Mouse (Mus musculus) hindbrain, embryonic 12.5 days (tissue): ENCODE data around the gene Pip4p1. TPM values are rescaled to one million over a fixed set of nuclear protein-coding genes. Genes with fewer than 3 reads are reported as not detected.
"Not testable (repeated sequence)": the region's sequence is repeated elsewhere in the genome, so short reads cannot be mapped to it uniquely, and the experiment has no call there.

Source experiments
- ATAC-seq: fragments of 200-750 bp; cut with Nextera tagmentation; 2 replicates; pipeline ENCODE4 v1.8.0; 2017; ENCODE audit warnings: moderate TSS enrichment; ENCODE audit not compliant: low FRiP score
- H3K27ac ChIP-seq: fragments of 300-500 bp; sonication (generic); 2 replicates; pipeline ENCODE4 v1.5.1; 2016; ENCODE audit warnings: mild to moderate bottlenecking
- H3K27me3 ChIP-seq: fragments of 300-500 bp; sonication (generic); 2 replicates; pipeline ENCODE4 v1.6.1; 2016; ENCODE audit warnings: mild to moderate bottlenecking
- H3K36me3 ChIP-seq: fragments of 300-500 bp; sonication (generic); 2 replicates; pipeline ENCODE4 v1.6.1; 2016; ENCODE audit warnings: mild to moderate bottlenecking
- H3K4me1 ChIP-seq: fragments of 300-500 bp; sonication (generic); 2 replicates; pipeline ENCODE4 v1.6.1; 2016
- H3K4me2 ChIP-seq: fragments of 300-500 bp; sonication (generic); replicated peaks from 2 replicates; pipeline ENCODE4 v1.6.1; 2016; ENCODE audit warnings: mild to moderate bottlenecking
- H3K4me3 ChIP-seq: fragments of 300-500 bp; sonication (generic); 2 replicates; pipeline ENCODE4 v1.5.1; 2016; ENCODE audit warnings: mild to moderate bottlenecking
- H3K9ac ChIP-seq: fragments of 300-500 bp; sonication (generic); 2 replicates; pipeline ENCODE4 v1.6.1; 2016; ENCODE audit warnings: mild to moderate bottlenecking, moderate library complexity
- H3K9me3 ChIP-seq: fragments of 300-500 bp; sonication (generic); replicated peaks from 2 replicates; pipeline ENCODE4 v1.6.1; 2016; ENCODE audit warnings: mild to moderate bottlenecking
- WGBS: fragments of 180-500 bp; shearing (Covaris S2); methylation state at CpG from one replicate; pipeline ENCODE4 v1.1.7; 2016; 5-methylcytosine and 5-hydroxymethylcytosine counted together
- polyA plus RNA-seq: library from polyadenylated mRNA; unstranded; fragments of >200 nt; fragmentation: Nextera tagmentation; extraction: Ambion mirVana; gene quantifications from 2 replicates; pipeline ENCODE4 v1.2.1, GENCODE M21; 2016

Pip4p1 gene
- polyA plus RNA-seq, 1 experiment from 2014 or later, result 71.8 TPM

DNA sequence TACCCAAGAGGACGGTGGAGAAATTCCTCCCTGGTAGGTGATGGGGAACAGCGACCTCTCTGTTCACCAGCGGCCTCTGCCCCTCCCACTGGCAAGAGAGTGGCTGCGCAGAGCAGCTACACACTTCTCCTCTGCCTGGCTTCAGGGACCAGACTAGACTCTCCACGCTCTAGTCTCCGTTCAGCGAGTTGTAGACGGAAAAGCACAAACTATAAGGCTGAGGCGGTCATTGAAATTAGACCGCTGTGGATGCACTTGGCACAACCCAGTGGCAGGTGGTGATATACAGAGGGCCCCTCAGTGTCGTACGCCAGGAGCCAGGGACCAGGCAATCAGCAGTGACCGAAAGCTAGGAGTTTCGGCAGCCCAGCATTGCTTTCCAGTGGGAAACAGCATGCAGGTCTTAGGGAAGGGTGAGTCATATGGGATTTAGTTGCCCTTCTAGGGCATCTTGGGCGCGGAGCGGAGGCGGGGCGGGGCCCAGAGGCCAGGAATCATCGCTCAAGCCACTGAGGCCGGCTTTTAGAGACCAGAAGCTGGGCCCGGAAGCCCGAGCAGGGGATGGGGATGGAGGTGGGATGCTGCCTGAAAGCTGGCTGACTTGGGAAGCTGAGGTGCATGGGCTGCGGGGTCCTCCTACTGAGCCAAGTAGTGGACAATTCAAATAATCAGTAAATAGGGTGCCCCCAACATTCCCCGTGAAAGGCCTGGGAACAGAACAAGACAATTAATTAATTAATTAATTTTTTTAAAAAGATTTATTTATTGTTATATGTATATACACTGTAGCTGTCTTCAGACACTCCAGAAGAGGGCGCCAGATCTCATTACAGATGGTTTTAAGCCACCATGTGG, 26.5 kb downstream of the Pip4p1 start:
- Histone ChIP-seq H3K9ac (peak overlapping the region; percentile 56; the same call in 1 of the 2 replicates), H3K27me3 (no peaks in the 10 kb centered on the region), H3K4me3 (peak overlapping the region; percentile 37), H3K4me2 (peak overlapping the region; percentile 53), H3K9me3 (no peaks in the 10 kb centered on the region), H3K27ac (no peak overlapping the region), H3K36me3 (no peaks in the 10 kb centered on the region), H3K4me1 (peaks cover 6% of the 10 kb centered on the region; the same call in 1 of the 2 replicates)
- 2% methylated on average over 26 of the region's 26 CpGs for WGBS
- peak; percentile 89 for ATAC-seq

DNA sequence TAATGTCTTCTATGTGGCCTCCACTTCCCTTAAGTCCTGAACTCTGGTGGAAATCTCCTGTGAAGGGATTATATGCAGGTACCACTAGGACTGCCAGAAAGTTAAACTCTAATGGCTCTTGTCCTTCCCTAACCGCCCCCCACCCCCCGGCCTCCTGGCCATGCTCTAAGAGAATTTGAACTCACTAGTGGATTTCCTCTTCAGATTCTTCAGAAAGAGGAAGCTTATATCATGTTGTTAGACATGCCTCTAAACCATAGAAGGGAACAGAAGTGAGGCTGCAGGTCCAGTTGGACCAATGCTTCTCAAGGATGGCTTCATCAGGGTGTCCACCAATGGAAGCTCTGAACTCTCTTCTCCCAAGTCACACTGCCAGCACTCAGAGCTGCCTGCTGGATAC, 32.7 kb downstream of the Pip4p1 start:
- not testable (repeated sequence) for H3K4me2 ChIP-seq, H3K36me3 ChIP-seq, H3K4me3 ChIP-seq, H3K27ac ChIP-seq, H3K9ac ChIP-seq, H3K4me1 ChIP-seq, H3K9me3 ChIP-seq, ATAC-seq
- H3K27me3 ChIP-seq, result peaks cover 15% of the 10 kb centered on the region; the same call in 1 of the 2 replicates
- WGBS, result 90% methylated on average over 2 of the region's 2 CpGs

DNA sequence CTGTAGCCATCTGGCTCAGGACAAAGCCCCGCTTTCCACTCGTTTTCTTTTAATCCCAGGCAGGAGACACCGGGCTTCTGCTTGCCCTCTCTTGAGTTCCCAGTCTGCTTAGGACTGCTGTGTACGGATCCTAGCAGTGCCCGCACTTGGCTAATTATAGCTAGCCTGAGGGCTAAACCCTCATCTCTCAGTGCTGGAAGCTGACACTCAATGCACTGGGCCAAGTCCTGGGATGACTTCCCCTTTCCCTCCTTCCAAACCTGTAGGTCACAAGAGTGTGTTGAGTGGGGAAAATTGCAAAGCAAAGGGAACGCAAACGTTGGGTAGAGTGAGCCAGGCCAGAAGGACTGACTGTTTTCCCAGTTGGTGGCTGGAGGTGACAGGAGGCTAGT, 33.3 kb downstream of the Pip4p1 start, which contains the start of gene Klhl33:
TSS of gene Klhl33 (minus strand) at position 134 of the 392 bp plus-strand sequence.
- no peaks in the 10 kb centered on the region for H3K36me3 ChIP-seq
- peak within 1 kb of the TSS; percentile 91 for H3K4me2 ChIP-seq
- peaks cover 10% of the 10 kb centered on the region for H3K4me1 ChIP-seq
- no peaks in the 10 kb centered on the region for H3K9me3 ChIP-seq
- H3K27ac ChIP-seq, result no peak within 1 kb of the TSS
- peak within 1 kb of the TSS; percentile 48 for H3K4me3 ChIP-seq
- peak; percentile 36; the same call in 1 of the 2 replicates for ATAC-seq
- H3K9ac ChIP-seq, result peak within 1 kb of the TSS; percentile 64
- peaks cover 15% of the 10 kb centered on the region; the same call in 1 of the 2 replicates for H3K27me3 ChIP-seq
- 49% methylated on average over 7 of the region's 7 CpGs for WGBS

DNA sequence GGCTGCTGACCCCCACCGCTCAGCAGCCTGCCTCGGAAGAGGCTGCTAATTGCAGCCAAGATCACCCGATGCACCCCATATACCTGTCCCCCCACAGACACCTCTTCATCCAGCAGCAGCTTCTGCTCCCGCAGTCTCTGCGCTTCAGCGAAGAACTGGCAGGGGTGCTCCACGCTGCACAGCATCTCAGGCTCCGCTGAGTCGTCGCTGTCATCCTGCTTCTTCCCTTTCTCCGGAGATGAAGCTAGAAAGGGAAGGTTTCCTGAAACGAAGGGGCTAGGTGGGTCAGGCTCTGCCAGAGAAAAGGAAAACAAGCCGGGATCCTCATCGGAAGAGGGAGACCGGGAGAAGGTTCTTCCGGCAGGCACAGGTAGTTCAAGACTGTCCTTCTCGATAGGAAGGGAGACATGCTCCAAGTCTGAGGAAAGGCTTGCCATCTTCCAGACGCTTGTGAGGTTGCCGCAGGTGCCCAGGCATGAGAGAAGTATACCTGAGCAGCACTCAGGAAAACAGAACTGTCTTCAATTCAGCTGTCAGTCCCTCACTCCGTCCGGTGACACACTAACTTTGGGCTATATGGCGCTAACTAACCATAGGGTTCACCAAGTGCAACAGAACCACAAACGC, 33.8 kb downstream of the Pip4p1 start:
- ATAC-seq, result peak; percentile 76
- Histone ChIP-seq H3K9ac (peak overlapping the region; percentile 64), H3K4me1 (peaks cover 10% of the 10 kb centered on the region), H3K27ac (no peak overlapping the region), H3K9me3 (no peaks in the 10 kb centered on the region), H3K27me3 (peaks cover 15% of the 10 kb centered on the region; the same call in 1 of the 2 replicates), H3K36me3 (no peaks in the 10 kb centered on the region), H3K4me2 (peak overlapping the region; percentile 91), H3K4me3 (peak overlapping the region; percentile 48)
- 18% methylated on average over 23 of the region's 23 CpGs for WGBS

DNA sequence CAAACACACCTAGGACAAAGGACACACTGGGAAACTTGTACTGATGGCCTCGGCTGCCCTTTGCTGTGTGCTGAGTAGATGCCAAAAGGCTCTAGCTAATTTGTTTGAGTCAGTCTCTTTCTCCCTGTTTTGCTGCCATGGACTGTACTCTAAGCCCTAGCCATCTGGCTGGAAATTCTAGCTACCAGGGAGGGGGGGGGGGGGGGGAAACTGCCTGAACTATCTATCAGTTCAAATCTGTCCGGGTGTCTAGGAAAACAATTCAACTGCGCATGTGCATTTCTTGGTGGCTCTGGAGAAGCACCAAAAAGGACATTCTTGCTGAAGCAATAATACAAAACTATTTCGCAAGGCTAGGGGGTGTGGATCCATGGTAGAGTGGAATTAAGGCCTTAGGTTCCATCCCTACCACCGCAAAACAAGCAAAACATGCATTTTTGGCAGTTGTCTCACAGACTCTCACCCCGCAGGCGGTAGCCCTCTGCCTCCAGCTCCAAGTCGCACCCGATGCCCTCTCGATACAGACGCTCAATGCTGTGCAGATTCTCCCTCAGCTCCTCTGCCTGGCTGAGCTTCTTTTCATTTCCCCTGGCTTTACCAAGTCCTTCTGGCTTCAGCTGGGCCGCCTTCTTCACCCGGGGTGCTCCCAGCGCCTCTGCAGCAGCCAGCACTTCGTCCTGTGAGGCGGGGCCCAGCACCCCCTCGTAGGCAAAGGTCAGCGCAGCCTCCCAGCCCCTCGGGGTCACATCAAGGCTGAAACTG, 34.5 kb downstream of the Pip4p1 start:
- Histone ChIP-seq H3K9ac (peak overlapping the region; percentile 64), H3K4me1 (peaks cover 10% of the 10 kb centered on the region), H3K4me2 (peak overlapping the region; percentile 91), H3K27me3 (peaks cover 15% of the 10 kb centered on the region; the same call in 1 of the 2 replicates), H3K9me3 (no peaks in the 10 kb centered on the region), H3K4me3 (peak overlapping the region; percentile 48), H3K27ac (no peak overlapping the region), H3K36me3 (no peaks in the 10 kb centered on the region)
- WGBS, result 15% methylated on average over 19 of the region's 19 CpGs
- peak; percentile 53; the same call in 1 of the 2 replicates for ATAC-seq

DNA sequence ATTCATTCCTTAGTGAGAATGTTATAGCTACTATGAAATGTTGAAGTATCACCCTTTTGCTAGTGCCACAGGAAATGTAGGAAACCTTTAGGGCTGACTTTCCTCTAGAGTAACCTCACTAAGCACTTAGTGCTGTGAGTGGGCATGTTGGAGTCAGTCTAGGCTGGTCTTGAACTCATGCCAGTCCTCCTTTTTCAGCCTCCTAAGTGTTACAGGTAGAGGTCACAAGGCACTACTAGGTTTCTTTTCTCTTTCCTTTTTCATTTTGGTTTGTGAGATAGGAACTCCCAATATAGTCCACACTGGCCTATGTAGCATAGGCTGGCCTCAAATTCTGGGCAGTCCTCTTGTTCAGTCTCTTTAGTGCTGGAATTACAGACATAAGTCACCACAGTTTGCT, 35.2 kb downstream of the Pip4p1 start:
- Histone ChIP-seq H3K4me1 (peaks cover 10% of the 10 kb centered on the region), H3K27me3 (peaks cover 15% of the 10 kb centered on the region; the same call in 1 of the 2 replicates), H3K27ac (no peak overlapping the region), H3K9me3 (no peaks in the 10 kb centered on the region), H3K4me3 (no peak overlapping the region), H3K36me3 (no peaks in the 10 kb centered on the region), H3K4me2 (no peak overlapping the region), H3K9ac (no peak overlapping the region)
- no peak for ATAC-seq

DNA sequence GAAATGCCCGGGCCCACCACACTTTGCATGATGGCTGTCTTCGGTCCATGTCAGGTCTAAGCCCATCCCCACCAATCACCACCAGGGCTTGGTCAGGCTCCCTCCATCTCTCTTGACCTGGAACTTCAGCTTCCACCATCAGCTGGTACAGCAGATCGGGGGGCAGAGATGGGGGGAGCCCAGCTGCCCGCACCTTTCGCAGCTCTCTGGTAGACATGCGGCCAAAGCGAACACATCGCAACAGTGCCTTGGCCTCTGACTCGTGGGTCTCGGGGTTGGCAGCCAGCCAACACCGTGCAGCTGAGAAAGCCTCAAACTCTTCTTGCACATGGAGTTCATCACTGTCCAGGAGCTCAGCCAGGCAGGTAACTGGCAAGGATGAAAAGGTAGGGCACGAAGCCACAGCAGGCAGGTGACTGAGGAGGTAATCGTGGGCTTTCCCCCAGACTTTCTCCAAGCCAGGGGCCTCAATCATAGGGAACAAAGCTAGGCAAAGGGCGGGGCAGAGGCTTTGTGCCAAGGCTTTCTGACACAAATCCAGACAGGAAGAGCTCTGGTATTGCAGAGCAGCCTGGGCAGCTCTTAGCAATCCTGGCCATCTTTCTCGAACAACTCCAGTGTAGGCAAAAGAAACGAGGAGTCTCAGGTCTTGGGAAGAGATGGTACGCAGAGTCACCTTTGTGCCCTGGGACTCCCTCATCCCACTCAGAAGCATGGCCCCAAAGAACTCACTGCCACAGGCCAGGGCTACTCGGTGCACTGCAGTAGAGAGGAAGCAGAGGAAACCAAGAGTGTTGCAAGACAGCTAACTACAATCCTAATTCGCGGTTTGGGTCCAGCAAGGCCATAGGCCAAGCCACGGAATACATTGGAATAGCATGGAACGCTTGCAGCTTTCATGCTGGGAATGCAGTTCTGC, 37.9 kb downstream of the Pip4p1 start:
- Histone ChIP-seq H3K9ac (no peak overlapping the region), H3K4me1 (peaks cover 10% of the 10 kb centered on the region), H3K4me3 (no peak overlapping the region), H3K27me3 (peaks cover 15% of the 10 kb centered on the region; the same call in 1 of the 2 replicates), H3K27ac (no peak overlapping the region), H3K36me3 (no peaks in the 10 kb centered on the region), H3K9me3 (no peaks in the 10 kb centered on the region), H3K4me2 (no peak overlapping the region)
- WGBS, result 89% methylated on average over 22 of the region's 22 CpGs
- ATAC-seq, result no peak

GRCm38 (mm10) chr14:50892091-50892490, 38.6 kb downstream of the Pip4p1 start:
- H3K27ac ChIP-seq, result no peak overlapping the region
- peaks cover 9% of the 10 kb centered on the region for H3K4me1 ChIP-seq
- peaks cover 9% of the 10 kb centered on the region; the same call in 1 of the 2 replicates for H3K27me3 ChIP-seq
- WGBS, result 96% methylated on average over 7 of the region's 7 CpGs
- H3K4me2 ChIP-seq, result no peak overlapping the region
- H3K9me3 ChIP-seq, result no peaks in the 10 kb centered on the region
- H3K36me3 ChIP-seq, result no peaks in the 10 kb centered on the region
- H3K4me3 ChIP-seq, result no peak overlapping the region
- H3K9ac ChIP-seq, result no peak overlapping the region
- ATAC-seq, result no peak

- H3K27ac ChIP-seq, result no peak overlapping the region
- no peak overlapping the region for H3K4me2 ChIP-seq
- H3K27me3 ChIP-seq, result 0 out of 2 replicates have a peak, but pooled peaks cover 5% of the 10 kb centered on the region
- no peaks in the 10 kb centered on the region for H3K9me3 ChIP-seq
- no peak overlapping the region for H3K4me3 ChIP-seq
- H3K36me3 ChIP-seq, result no peaks in the 10 kb centered on the region
- 93% methylated on average over 8 of the region's 8 CpGs for WGBS
- H3K4me1 ChIP-seq, result peaks cover 6% of the 10 kb centered on the region
- no peak overlapping the region for H3K9ac ChIP-seq
- ATAC-seq, result no peak
These were observed 39.0 kb downstream of the Pip4p1 start for GRCm38 (mm10) chr14:50891621-50892020.

- Histone ChIP-seq H3K4me1 (no peaks in the 10 kb centered on the region), H3K27me3 (no peaks in the 10 kb centered on the region), H3K4me3 (no peak overlapping the region), H3K9ac (no peak overlapping the region), H3K27ac (no peak overlapping the region), H3K9me3 (no peaks in the 10 kb centered on the region), H3K36me3 (no peaks in the 10 kb centered on the region), H3K4me2 (no peak overlapping the region)
- 91% methylated on average over 6 of the region's 6 CpGs for WGBS
- ATAC-seq, result no peak
These were observed 54.3 kb downstream of the Pip4p1 start for GRCm38 (mm10) chr14:50876236-50876950.
